In genomic region chr9:71236540-71236939, GRCm38 (mm10) we compare ENCODE assay signal across 9 mouse cellular contexts.
"Had no signal": no experiment of that assay in that cellular context is flagged by ENCODE, and none has a peak within 500 bp of the region (broad histone marks: within the 10 kb centered on the region; RNA-seq: fewer than 3 reads in every experiment).

No protein-coding gene starts in this region.

- H3K9me3 ChIP-seq: limb, embryonic 15.5 days; liver, embryonic 12.5 days; midbrain, embryonic 13.5 days had no signal

- H3K36me3 ChIP-seq: limb, embryonic 15.5 days; liver, embryonic 12.5 days; midbrain, embryonic 13.5 days had no signal

- DNase-seq: kidney, adult 8-10 months; kidney, postnatal 25 days; right cerebral cortex, postnatal 14 days; thymus, postnatal 4 days had no signal

- H3K4me2 ChIP-seq: limb, embryonic 15.5 days; liver, embryonic 12.5 days; midbrain, embryonic 13.5 days had no signal

- H3K4me1 ChIP-seq: limb, embryonic 15.5 days; liver, embryonic 12.5 days; midbrain, embryonic 13.5 days had no signal

- ATAC-seq: intestine, postnatal 0 days; liver, embryonic 12.5 days; midbrain, embryonic 13.5 days had no signal

- H3K4me3 ChIP-seq: left cerebral cortex, adult 2 months; limb, embryonic 15.5 days; liver, embryonic 12.5 days; midbrain, embryonic 13.5 days had no signal

- H3K9ac ChIP-seq: limb, embryonic 15.5 days; liver, embryonic 12.5 days; midbrain, embryonic 13.5 days had no signal

- H3K27ac ChIP-seq: left cerebral cortex, adult 2 months; limb, embryonic 15.5 days; liver, embryonic 12.5 days; midbrain, embryonic 13.5 days had no signal
